Mouse (Mus musculus) CH12.LX (cell line): Measurements from ENCODE around the gene Myl9. TPM values are rescaled to one million over a fixed set of nuclear protein-coding genes. Genes with fewer than 3 reads are reported as not detected.

Experiments
- DNase-seq: peaks from one replicate; pipeline ENCODE4 v3.0.0-alpha.2; 2013; ENCODE audit errors: extremely low read depth
- H3K27ac ChIP-seq: 2 replicates; pipeline ENCODE4 v1.5.1; 2012; ENCODE audit warnings: low read depth, mild to moderate bottlenecking, control low read depth, moderate library complexity; ENCODE audit not compliant: insufficient read depth
- H3K27me3 ChIP-seq: replicated peaks from 2 replicates; pipeline ENCODE3; 2012; ENCODE audit warnings: inconsistent platforms
- H3K36me3 ChIP-seq, 2 experiments: replicated peaks in 1 of 2; 2 replicates each; pipeline versions ENCODE3 to v1.6.1; 2012; ENCODE audit warnings: inconsistent platforms in 1 of 2, low read length in 1 of 2, mild to moderate bottlenecking in 1 of 2, mixed read lengths in 1 of 2, moderate library complexity in 1 of 2; ENCODE audit not compliant: control insufficient read depth in 1 of 2, insufficient read depth in 1 of 2
- H3K4me1 ChIP-seq, 2 experiments: 2 replicates each; pipeline ENCODE4 v1.6.1; 2012; ENCODE audit warnings: inconsistent platforms in 1 of 2, moderate library complexity in 1 of 2; ENCODE audit not compliant: insufficient read depth in 2 of 2, control insufficient read depth in 1 of 2
- H3K4me2 ChIP-seq: 2 replicates; pipeline ENCODE4 v1.6.1; 2012; ENCODE audit warnings: low read depth, mild to moderate bottlenecking, control low read depth; ENCODE audit not compliant: poor library complexity, insufficient read depth, severe bottlenecking
- H3K4me3 ChIP-seq, 3 experiments: fragments of 150-350 bp in 1 of 3; sonication (generic) in 1 of 3; replicated peaks in 1 of 3; 2 replicates each; pipeline versions ENCODE3 to v1.5.1; 2011 to 2012; ENCODE audit warnings: low read depth in 2 of 3, low read length in 2 of 3, mild to moderate bottlenecking in 2 of 3, moderate library complexity in 2 of 3, control low read depth in 1 of 3, improper control_type of control experiment in 1 of 3, inconsistent platforms in 1 of 3, mixed read lengths in 1 of 3; ENCODE audit not compliant: poor library complexity in 1 of 3
- H3K79me2 ChIP-seq: replicated peaks from 2 replicates; pipeline ENCODE4 v1.6.1; 2012; ENCODE audit warnings: mild to moderate bottlenecking, moderate library complexity; ENCODE audit not compliant: control insufficient read depth, poor library complexity, insufficient read depth, severe bottlenecking; ENCODE audit errors: extremely low read depth
- H3K9ac ChIP-seq: 2 replicates; pipeline ENCODE4 v1.6.1; 2012; ENCODE audit warnings: low read depth, mild to moderate bottlenecking, control low read depth, moderate library complexity; ENCODE audit not compliant: insufficient read depth
- H3K9me3 ChIP-seq: replicated peaks from 2 replicates; pipeline ENCODE3; 2012; ENCODE audit warnings: low read length, inconsistent platforms, mixed read lengths
- BHLHE40 ChIP-seq: IDR thresholded peaks from 2 replicates; pipeline ENCODE4 v1.6.1; 2011; ENCODE audit warnings: mild to moderate bottlenecking, low read depth, low read length, improper control_type of control experiment
- CHD1 ChIP-seq: IDR thresholded peaks from 2 replicates; pipeline ENCODE4 v1.6.1; 2012; ENCODE audit warnings: low read depth, low read length, improper control_type of control experiment, inconsistent platforms
- CHD2 ChIP-seq: IDR thresholded peaks from 2 replicates; pipeline ENCODE4 v1.6.1; 2011; ENCODE audit warnings: low read length, improper control_type of control experiment
- CTCF ChIP-seq, 2 experiments: IDR thresholded peaks in 1 of 2; conservative IDR thresholded peaks in 1 of 2; 2 replicates each; pipeline ENCODE4 v1.5.1; 2011 to 2012; ENCODE audit warnings: low read depth in 2 of 2, low read length in 2 of 2, improper control_type of control experiment in 1 of 2, inconsistent platforms in 1 of 2, mild to moderate bottlenecking in 1 of 2, moderate library complexity in 1 of 2
- E2F4 ChIP-seq: IDR thresholded peaks from 2 replicates; pipeline ENCODE4 v1.6.1; 2011; ENCODE audit warnings: low read depth, low read length, improper control_type of control experiment; ENCODE audit not compliant: insufficient replicate concordance
- ETS1 ChIP-seq: conservative IDR thresholded peaks from 2 replicates; pipeline ENCODE4 v1.6.1; 2012; ENCODE audit warnings: low read depth, mild to moderate bottlenecking, inconsistent platforms, low read length, improper control_type of control experiment, moderate library complexity
- GABPA ChIP-seq: IDR thresholded peaks from 2 replicates; pipeline ENCODE4 v1.6.1; 2012; ENCODE audit warnings: low read depth, low read length, improper control_type of control experiment, inconsistent platforms; ENCODE audit not compliant: insufficient replicate concordance
- IRF4 ChIP-seq: IDR thresholded peaks from 2 replicates; pipeline ENCODE4 v1.6.1; 2014; ENCODE audit warnings: low read depth, mild to moderate bottlenecking, inconsistent platforms, low read length, improper control_type of control experiment
- JUND ChIP-seq: conservative IDR thresholded peaks from 2 replicates; pipeline ENCODE4 v1.6.1; 2011; ENCODE audit warnings: low read depth, low read length, improper control_type of control experiment
- KAT2A ChIP-seq: IDR thresholded peaks from 2 replicates; pipeline ENCODE4 v1.6.1; 2012; ENCODE audit warnings: low read length, improper control_type of control experiment, inconsistent platforms; ENCODE audit not compliant: insufficient replicate concordance
- MAZ ChIP-seq: IDR thresholded peaks from 2 replicates; pipeline ENCODE4 v1.6.1; 2012; ENCODE audit warnings: low read depth, mild to moderate bottlenecking, inconsistent platforms, low read length, improper control_type of control experiment, moderate library complexity
- MEF2A ChIP-seq: IDR thresholded peaks from 2 replicates; pipeline ENCODE4 v1.6.1; 2014; ENCODE audit warnings: low read depth, mild to moderate bottlenecking, inconsistent platforms, low read length, improper control_type of control experiment, borderline replicate concordance
- MYC ChIP-seq: IDR thresholded peaks from 2 replicates; pipeline ENCODE4 v1.6.1; 2011; ENCODE audit warnings: low read depth, mild to moderate bottlenecking, improper control_type of control experiment, low read length
- NELFE ChIP-seq: IDR thresholded peaks from 2 replicates; pipeline ENCODE4 v1.6.1; 2011; ENCODE audit warnings: low read depth, low read length, improper control_type of control experiment
- PAX5 ChIP-seq: IDR thresholded peaks from 2 replicates; pipeline ENCODE4 v1.6.1; 2012; ENCODE audit warnings: low read length, inconsistent platforms, mixed read lengths
- RAD21 ChIP-seq: IDR thresholded peaks from 2 replicates; pipeline ENCODE4 v1.6.1; 2011; ENCODE audit warnings: low read depth, mild to moderate bottlenecking, low read length, improper control_type of control experiment, moderate library complexity
- SIN3A ChIP-seq: IDR thresholded peaks from 2 replicates; pipeline ENCODE4 v1.6.1; 2012; ENCODE audit warnings: low read length, improper control_type of control experiment, inconsistent platforms
- TCF12 ChIP-seq: IDR thresholded peaks from 2 replicates; pipeline ENCODE4 v1.6.1; 2014; ENCODE audit warnings: low read depth, mild to moderate bottlenecking, inconsistent platforms, low read length, improper control_type of control experiment
- UBTF ChIP-seq: IDR thresholded peaks from 2 replicates; pipeline ENCODE4 v1.6.1; 2012; ENCODE audit warnings: low read depth, mild to moderate bottlenecking, inconsistent platforms, low read length, improper control_type of control experiment, moderate library complexity
- USF1 ChIP-seq: IDR thresholded peaks from 2 replicates; pipeline ENCODE4 v1.6.1; 2014; ENCODE audit warnings: low read depth, mild to moderate bottlenecking, inconsistent platforms, low read length, improper control_type of control experiment
- ZMIZ1 ChIP-seq: IDR thresholded peaks from 2 replicates; pipeline ENCODE4 v1.6.1; 2012; ENCODE audit warnings: low read depth, mild to moderate bottlenecking, inconsistent platforms, low read length, improper control_type of control experiment
- ZNF384 ChIP-seq: IDR thresholded peaks from 2 replicates; pipeline ENCODE4 v1.6.1; 2012; ENCODE audit warnings: low read depth, low read length, improper control_type of control experiment, inconsistent platforms
- dilution Hi-C: fragments of 300-500 bp; cut with MboI; formaldehyde crosslinking; loops from 2 replicates; pipeline ENCODE4 v1.14.3; 2020; ENCODE audit warnings: low sequenced_read_pairs; ENCODE audit not compliant: extremely low pct_unique_long_range_greater_than_20kb, extremely low pct_ligation_motif_present
- in situ Hi-C: fragments of 300-500 bp; cut with MboI; formaldehyde crosslinking; loops from 3 replicates; pipeline ENCODE4 v1.14.3; 2019; ENCODE audit warnings: low sequenced_read_pairs, low pct_ligation_motif_present, low pct_unique_long_range_greater_than_20kb, mixed read lengths
- polyA plus RNA-seq: library from polyadenylated mRNA; unstranded; fragments of >175 nt; gene quantifications from 2 replicates; pipeline ENCODE4 v1.2.1, GENCODE M21; 2012; ENCODE audit warnings: low read depth; ENCODE audit not compliant: insufficient read length
- total RNA-seq, 2 experiments: library from RNA; depleted of rRNA; stranded (reverse); fragments of 300-350 nt in 1 of 2; fragments of >200 nt in 1 of 2; gene quantifications; 2 replicates each; pipeline ENCODE4 v1.2.3; 2012 to 2014

Myl9 gene
- total and polyA plus RNA-seq, 3 experiments: not detected

DNA sequence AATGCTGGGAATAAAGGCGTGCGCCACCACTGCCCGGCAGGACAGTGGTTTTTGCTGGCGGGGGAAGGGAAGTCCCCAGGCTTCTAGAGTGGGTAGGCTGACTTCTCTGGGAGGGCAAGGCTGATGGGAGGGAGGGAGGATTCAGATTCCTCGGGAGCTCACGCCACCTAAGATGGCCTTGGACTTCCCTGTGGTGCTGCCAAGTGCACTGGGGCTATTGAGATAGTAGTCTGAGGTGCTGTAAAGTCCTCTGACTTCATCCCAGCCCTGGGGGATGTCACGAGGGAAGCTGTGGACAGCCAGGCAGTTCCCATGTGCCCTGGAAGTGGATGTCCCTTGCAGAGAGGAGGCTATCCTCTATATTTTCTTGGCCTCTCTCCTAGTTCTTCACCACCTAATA lies 37.2 kb upstream of the Myl9 start:
- dilution Hi-C loops: no loop called here
- no peak overlapping the region for H3K27ac ChIP-seq
- H3K4me1 ChIP-seq: peaks cover 18 to 90% of the 10 kb centered on the region in 2 experiments
- no peak overlapping the region for H3K9ac ChIP-seq
- in situ Hi-C loops: no loop called here
- H3K4me2 ChIP-seq: no peak overlapping the region
- H3K36me3 ChIP-seq: peaks cover 0 to 35% of the 10 kb centered on the region in 2 experiments
- H3K9me3 ChIP-seq: no peaks in the 10 kb centered on the region
- no peaks in the 10 kb centered on the region for H3K27me3 ChIP-seq
- TF ChIP-seq CHD1 (no peak), JUND (no peak), KAT2A (no peak), ETS1 (no peak), CHD2 (no peak), GABPA (no peak), MAZ (no peak)
- H3K79me2 ChIP-seq: no peaks in the 10 kb centered on the region
- no peak for DNase-seq
- no peak overlapping the region for H3K4me3 ChIP-seq

DNA sequence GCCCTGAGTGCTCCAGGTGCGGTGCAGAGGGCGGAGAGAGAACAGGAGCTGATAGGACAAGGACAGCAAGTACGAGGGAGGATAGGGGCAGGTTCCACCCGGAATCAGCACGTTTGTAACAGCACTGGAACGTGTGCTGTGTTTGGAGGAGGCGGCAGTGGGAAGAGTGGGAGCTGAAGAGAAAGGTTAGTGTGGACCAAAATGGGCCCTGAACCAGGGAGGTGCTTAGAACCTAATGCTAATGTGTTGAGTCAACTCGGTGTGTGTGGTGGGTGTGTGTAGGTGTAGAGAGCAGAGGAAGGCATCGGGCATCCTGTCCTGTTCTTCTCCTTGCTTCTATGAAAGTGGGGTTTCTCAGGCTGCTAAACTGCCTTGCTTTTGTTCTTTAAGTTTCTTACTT lies 34.0 kb upstream of the Myl9 start:
- peaks cover 25 to 84% of the 10 kb centered on the region in 2 experiments for H3K4me1 ChIP-seq
- no peaks in the 10 kb centered on the region for H3K9me3 ChIP-seq
- TF ChIP-seq E2F4 (no peak), RAD21 (no peak), ZMIZ1 (no peak), BHLHE40 (no peak), CHD2 (no peak), CHD1 (no peak), MYC (no peak), MEF2A (no peak), UBTF (no peak), KAT2A (no peak), SIN3A (no peak), NELFE (no peak), CTCF (conservative IDR thresholded peaks at IDR 0.05 in 1 of 2, IDR thresholded peaks at IDR 0.05 in 1 of 2; ENCODE audit: low read depth in 2 of 2, low read length in 2 of 2) (no peak), IRF4 (no peak), USF1 (no peak), ZNF384 (no peak), TCF12 (no peak), PAX5 (no peak), JUND (no peak)
- no peak for DNase-seq
- H3K4me3 ChIP-seq: no peak overlapping the region
- no peak overlapping the region for H3K27ac ChIP-seq
- no peak overlapping the region for H3K9ac ChIP-seq
- H3K36me3 ChIP-seq: peaks cover 2 to 50% of the 10 kb centered on the region in 2 experiments
- no peaks in the 10 kb centered on the region for H3K27me3 ChIP-seq
- in situ Hi-C loops: no loop called here
- no peaks in the 10 kb centered on the region for H3K79me2 ChIP-seq
- H3K4me2 ChIP-seq: no peak overlapping the region
- dilution Hi-C loops: no loop called here
